Mouse (Mus musculus): Measurements from ENCODE around the gene Strip2. TPM values are rescaled to one million over a fixed set of nuclear protein-coding genes. Genes with fewer than 3 reads are reported as not detected.

Gene Strip2
- polyA plus RNA-seq, 1 experiment from 2014 or later: 1.3 TPM

GRCm38 (mm10) chr6:29935741-29936140, 18.9 kb downstream of the Strip2 start:
- 88% methylated on average over 1 of the region's 1 CpGs for WGBS
- Histone ChIP-seq H3K27ac (ENCODE audit: low read length) (no peak overlapping the region), H3K9me3 (ENCODE audit: control insufficient read depth, low read depth, low read length) (no peaks in the 10 kb centered on the region), H3K9ac (replicated peaks; ENCODE audit: low read depth, low read length) (no peak overlapping the region), H3K36me3 (ENCODE audit: control insufficient read depth, insufficient read depth, low read length) (no peaks in the 10 kb centered on the region), H3K27me3 (ENCODE audit: control insufficient read depth, insufficient read depth, low read length) (no peaks in the 10 kb centered on the region), H3K4me2 (replicated peaks; ENCODE audit: low read depth, low read length) (no peak overlapping the region), H3K4me1 (ENCODE audit: control insufficient read depth, insufficient read depth, low read length) (no peaks in the 10 kb centered on the region), H3K4me3 (ENCODE audit: low read depth, low read length) (no peak overlapping the region)
- ATAC-seq (ENCODE audit: insufficient number of reproducible peaks, insufficient read depth, low FRiP score, low read depth): no peak

- Histone ChIP-seq H3K27ac (ENCODE audit: low read length) (no peak overlapping the region), H3K4me3 (ENCODE audit: low read depth, low read length) (no peak overlapping the region), H3K4me2 (replicated peaks; ENCODE audit: low read depth, low read length) (no peak overlapping the region), H3K36me3 (ENCODE audit: control insufficient read depth, insufficient read depth, low read length) (no peaks in the 10 kb centered on the region), H3K4me1 (ENCODE audit: control insufficient read depth, insufficient read depth, low read length) (no peaks in the 10 kb centered on the region), H3K27me3 (ENCODE audit: control insufficient read depth, insufficient read depth, low read length) (no peaks in the 10 kb centered on the region), H3K9me3 (ENCODE audit: control insufficient read depth, low read depth, low read length) (no peaks in the 10 kb centered on the region), H3K9ac (replicated peaks; ENCODE audit: low read depth, low read length) (no peak overlapping the region)
- WGBS: 67% methylated on average over 4 of the region's 4 CpGs
- ATAC-seq (ENCODE audit: insufficient number of reproducible peaks, insufficient read depth, low FRiP score, low read depth): no peak
Observed at GRCm38 (mm10) chr6:29940428-29940827, 23.6 kb downstream of the Strip2 start.

- Histone ChIP-seq H3K9me3 (ENCODE audit: control insufficient read depth, low read depth, low read length) (no peaks in the 10 kb centered on the region), H3K27me3 (ENCODE audit: control insufficient read depth, insufficient read depth, low read length) (no peaks in the 10 kb centered on the region), H3K4me2 (replicated peaks; ENCODE audit: low read depth, low read length) (no peak overlapping the region), H3K4me3 (ENCODE audit: low read depth, low read length) (no peak overlapping the region), H3K27ac (ENCODE audit: low read length) (no peak overlapping the region), H3K4me1 (ENCODE audit: control insufficient read depth, insufficient read depth, low read length) (no peaks in the 10 kb centered on the region), H3K9ac (replicated peaks; ENCODE audit: low read depth, low read length) (no peak overlapping the region), H3K36me3 (ENCODE audit: control insufficient read depth, insufficient read depth, low read length) (no peaks in the 10 kb centered on the region)
- 76% methylated on average over 2 of the region's 2 CpGs for WGBS
- ATAC-seq (ENCODE audit: insufficient number of reproducible peaks, insufficient read depth, low FRiP score, low read depth): no peak
Observed at GRCm38 (mm10) chr6:29941036-29941435, 24.2 kb downstream of the Strip2 start.

GRCm38 (mm10) chr6:29944465-29944864, 27.7 kb downstream of the Strip2 start:
- H3K27me3 ChIP-seq (ENCODE audit: control insufficient read depth, insufficient read depth, low read length): no peaks in the 10 kb centered on the region
- no peak overlapping the region for H3K4me3 ChIP-seq (ENCODE audit: low read depth, low read length)
- H3K4me1 ChIP-seq (ENCODE audit: control insufficient read depth, insufficient read depth, low read length): no peaks in the 10 kb centered on the region
- no peak overlapping the region for H3K27ac ChIP-seq (ENCODE audit: low read length)
- no peak overlapping the region for H3K9ac ChIP-seq (replicated peaks; ENCODE audit: low read depth, low read length)
- H3K4me2 ChIP-seq (replicated peaks; ENCODE audit: low read depth, low read length): no peak overlapping the region
- no peaks in the 10 kb centered on the region for H3K36me3 ChIP-seq (ENCODE audit: control insufficient read depth, insufficient read depth, low read length)
- 46% methylated on average over 1 of the region's 1 CpGs for WGBS
- no peaks in the 10 kb centered on the region for H3K9me3 ChIP-seq (ENCODE audit: control insufficient read depth, low read depth, low read length)
- ATAC-seq (ENCODE audit: insufficient number of reproducible peaks, insufficient read depth, low FRiP score, low read depth): no peak

- ATAC-seq (ENCODE audit: insufficient number of reproducible peaks, insufficient read depth, low FRiP score, low read depth): no peak
- 77% methylated on average over 2 of the region's 2 CpGs for WGBS
- H3K9me3 ChIP-seq (ENCODE audit: control insufficient read depth, low read depth, low read length): no peaks in the 10 kb centered on the region
Observed at GRCm38 (mm10) chr6:29946568-29946967, 29.8 kb downstream of the Strip2 start.

GRCm38 (mm10) chr6:29947823-29948222, 31.0 kb downstream of the Strip2 start:
- H3K36me3 ChIP-seq (ENCODE audit: control insufficient read depth, insufficient read depth, low read length): no peaks in the 10 kb centered on the region
- no peak overlapping the region for H3K9ac ChIP-seq (replicated peaks; ENCODE audit: low read depth, low read length)
- no peak overlapping the region for H3K4me3 ChIP-seq (ENCODE audit: low read depth, low read length)
- no peaks in the 10 kb centered on the region for H3K27me3 ChIP-seq (ENCODE audit: control insufficient read depth, insufficient read depth, low read length)
- ATAC-seq (ENCODE audit: insufficient number of reproducible peaks, insufficient read depth, low FRiP score, low read depth): no peak
- no peak overlapping the region for H3K27ac ChIP-seq (ENCODE audit: low read length)
- no peaks in the 10 kb centered on the region for H3K9me3 ChIP-seq (ENCODE audit: control insufficient read depth, low read depth, low read length)
- H3K4me1 ChIP-seq (ENCODE audit: control insufficient read depth, insufficient read depth, low read length): no peaks in the 10 kb centered on the region
- 50% methylated on average over 6 of the region's 6 CpGs for WGBS
- no peak overlapping the region for H3K4me2 ChIP-seq (replicated peaks; ENCODE audit: low read depth, low read length)

More at GRCm38 (mm10) chr6:29946568-29946967, 29.8 kb downstream of the Strip2 start:
- Histone ChIP-seq H3K27ac (ENCODE audit: low read length) (no peak overlapping the region), H3K9ac (replicated peaks; ENCODE audit: low read depth, low read length) (no peak overlapping the region), H3K27me3 (ENCODE audit: control insufficient read depth, insufficient read depth, low read length) (no peaks in the 10 kb centered on the region), H3K36me3 (ENCODE audit: control insufficient read depth, insufficient read depth, low read length) (no peaks in the 10 kb centered on the region), H3K4me2 (replicated peaks; ENCODE audit: low read depth, low read length) (no peak overlapping the region), H3K4me1 (ENCODE audit: control insufficient read depth, insufficient read depth, low read length) (no peaks in the 10 kb centered on the region), H3K4me3 (ENCODE audit: low read depth, low read length) (no peak overlapping the region)

- Histone ChIP-seq H3K27me3 (ENCODE audit: control insufficient read depth, insufficient read depth, low read length) (no peaks in the 10 kb centered on the region), H3K9ac (replicated peaks; ENCODE audit: low read depth, low read length) (no peak overlapping the region), H3K27ac (ENCODE audit: low read length) (no peak overlapping the region), H3K4me2 (replicated peaks; ENCODE audit: low read depth, low read length) (no peak overlapping the region), H3K4me3 (ENCODE audit: low read depth, low read length) (no peak overlapping the region), H3K4me1 (ENCODE audit: control insufficient read depth, insufficient read depth, low read length) (no peaks in the 10 kb centered on the region), H3K36me3 (ENCODE audit: control insufficient read depth, insufficient read depth, low read length) (no peaks in the 10 kb centered on the region), H3K9me3 (ENCODE audit: control insufficient read depth, low read depth, low read length) (no peaks in the 10 kb centered on the region)
- WGBS: 85% methylated on average over 4 of the region's 4 CpGs
- no peak for ATAC-seq (ENCODE audit: insufficient number of reproducible peaks, insufficient read depth, low FRiP score, low read depth)
Observed at GRCm38 (mm10) chr6:29956749-29957148, 39.9 kb downstream of the Strip2 start.

- Histone ChIP-seq H3K4me1 (ENCODE audit: control insufficient read depth, insufficient read depth, low read length) (no peaks in the 10 kb centered on the region), H3K36me3 (ENCODE audit: control insufficient read depth, insufficient read depth, low read length) (no peaks in the 10 kb centered on the region), H3K4me3 (ENCODE audit: low read depth, low read length) (no peak overlapping the region), H3K9ac (replicated peaks; ENCODE audit: low read depth, low read length) (no peak overlapping the region), H3K27me3 (ENCODE audit: control insufficient read depth, insufficient read depth, low read length) (no peaks in the 10 kb centered on the region), H3K27ac (ENCODE audit: low read length) (no peak overlapping the region), H3K4me2 (replicated peaks; ENCODE audit: low read depth, low read length) (no peak overlapping the region), H3K9me3 (ENCODE audit: control insufficient read depth, low read depth, low read length) (no peaks in the 10 kb centered on the region)
- 73% methylated on average over 3 of the region's 3 CpGs for WGBS
- ATAC-seq (ENCODE audit: insufficient number of reproducible peaks, insufficient read depth, low FRiP score, low read depth): no peak
Observed at GRCm38 (mm10) chr6:29958669-29959068, 41.9 kb downstream of the Strip2 start.

- H3K27ac ChIP-seq (ENCODE audit: low read length): no peak overlapping the region
- H3K9ac ChIP-seq (replicated peaks; ENCODE audit: low read depth, low read length): no peak overlapping the region
- H3K4me1 ChIP-seq (ENCODE audit: control insufficient read depth, insufficient read depth, low read length): no peaks in the 10 kb centered on the region
- 92% methylated on average over 6 of the region's 6 CpGs for WGBS
- no peak for ATAC-seq (ENCODE audit: insufficient number of reproducible peaks, insufficient read depth, low FRiP score, low read depth)
- no peak overlapping the region for H3K4me3 ChIP-seq (ENCODE audit: low read depth, low read length)
- no peaks in the 10 kb centered on the region for H3K27me3 ChIP-seq (ENCODE audit: control insufficient read depth, insufficient read depth, low read length)
- no peaks in the 10 kb centered on the region for H3K36me3 ChIP-seq (ENCODE audit: control insufficient read depth, insufficient read depth, low read length)
- H3K9me3 ChIP-seq (ENCODE audit: control insufficient read depth, low read depth, low read length): no peaks in the 10 kb centered on the region
- no peak overlapping the region for H3K4me2 ChIP-seq (replicated peaks; ENCODE audit: low read depth, low read length)
Observed at GRCm38 (mm10) chr6:29961081-29961480, 44.3 kb downstream of the Strip2 start.

Measured in stomach, embryonic 14.5 days (tissue).